Mouse (Mus musculus) CH12.LX (cell line): ENCODE results near the gene Map4k3. TPM values are rescaled to one million over a fixed set of nuclear protein-coding genes. Genes with fewer than 3 reads are reported as not detected.

ENCODE experiments used
- DNase-seq: peaks from one replicate; pipeline ENCODE4 v3.0.0-alpha.2; 2013; ENCODE audit errors: extremely low read depth
- H3K27ac ChIP-seq: 2 replicates; pipeline ENCODE4 v1.5.1; 2012; ENCODE audit warnings: low read depth, mild to moderate bottlenecking, control low read depth, moderate library complexity; ENCODE audit not compliant: insufficient read depth
- H3K27me3 ChIP-seq: replicated peaks from 2 replicates; pipeline ENCODE3; 2012; ENCODE audit warnings: inconsistent platforms
- H3K36me3 ChIP-seq, 2 experiments: replicated peaks in 1 of 2; 2 replicates each; pipeline versions ENCODE3 to v1.6.1; 2012; ENCODE audit warnings: inconsistent platforms in 1 of 2, low read length in 1 of 2, mild to moderate bottlenecking in 1 of 2, mixed read lengths in 1 of 2, moderate library complexity in 1 of 2; ENCODE audit not compliant: control insufficient read depth in 1 of 2, insufficient read depth in 1 of 2
- H3K4me1 ChIP-seq, 2 experiments: 2 replicates each; pipeline ENCODE4 v1.6.1; 2012; ENCODE audit warnings: inconsistent platforms in 1 of 2, moderate library complexity in 1 of 2; ENCODE audit not compliant: insufficient read depth in 2 of 2, control insufficient read depth in 1 of 2
- H3K4me2 ChIP-seq: 2 replicates; pipeline ENCODE4 v1.6.1; 2012; ENCODE audit warnings: low read depth, mild to moderate bottlenecking, control low read depth; ENCODE audit not compliant: poor library complexity, insufficient read depth, severe bottlenecking
- H3K4me3 ChIP-seq, 3 experiments: fragments of 150-350 bp in 1 of 3; sonication (generic) in 1 of 3; replicated peaks in 1 of 3; 2 replicates each; pipeline versions ENCODE3 to v1.5.1; 2011 to 2012; ENCODE audit warnings: low read depth in 2 of 3, low read length in 2 of 3, mild to moderate bottlenecking in 2 of 3, moderate library complexity in 2 of 3, control low read depth in 1 of 3, improper control_type of control experiment in 1 of 3, inconsistent platforms in 1 of 3, mixed read lengths in 1 of 3; ENCODE audit not compliant: poor library complexity in 1 of 3
- H3K79me2 ChIP-seq: replicated peaks from 2 replicates; pipeline ENCODE4 v1.6.1; 2012; ENCODE audit warnings: mild to moderate bottlenecking, moderate library complexity; ENCODE audit not compliant: control insufficient read depth, poor library complexity, insufficient read depth, severe bottlenecking; ENCODE audit errors: extremely low read depth
- H3K9ac ChIP-seq: 2 replicates; pipeline ENCODE4 v1.6.1; 2012; ENCODE audit warnings: low read depth, mild to moderate bottlenecking, control low read depth, moderate library complexity; ENCODE audit not compliant: insufficient read depth
- H3K9me3 ChIP-seq: replicated peaks from 2 replicates; pipeline ENCODE3; 2012; ENCODE audit warnings: low read length, inconsistent platforms, mixed read lengths
- BHLHE40 ChIP-seq: IDR thresholded peaks from 2 replicates; pipeline ENCODE4 v1.6.1; 2011; ENCODE audit warnings: mild to moderate bottlenecking, low read depth, low read length, improper control_type of control experiment
- CHD1 ChIP-seq: IDR thresholded peaks from 2 replicates; pipeline ENCODE4 v1.6.1; 2012; ENCODE audit warnings: low read depth, low read length, improper control_type of control experiment, inconsistent platforms
- CHD2 ChIP-seq: IDR thresholded peaks from 2 replicates; pipeline ENCODE4 v1.6.1; 2011; ENCODE audit warnings: low read length, improper control_type of control experiment
- EP300 ChIP-seq: IDR thresholded peaks from 2 replicates; pipeline ENCODE4 v1.6.1; 2011; ENCODE audit warnings: low read length, improper control_type of control experiment
- ETS1 ChIP-seq: conservative IDR thresholded peaks from 2 replicates; pipeline ENCODE4 v1.6.1; 2012; ENCODE audit warnings: low read depth, mild to moderate bottlenecking, inconsistent platforms, low read length, improper control_type of control experiment, moderate library complexity
- HCFC1 ChIP-seq: IDR thresholded peaks from 2 replicates; pipeline ENCODE4 v1.6.1; 2012; ENCODE audit warnings: low read depth, mild to moderate bottlenecking, inconsistent platforms, low read length, improper control_type of control experiment
- IRF4 ChIP-seq: IDR thresholded peaks from 2 replicates; pipeline ENCODE4 v1.6.1; 2014; ENCODE audit warnings: low read depth, mild to moderate bottlenecking, inconsistent platforms, low read length, improper control_type of control experiment
- JUN ChIP-seq: IDR thresholded peaks from 2 replicates; pipeline ENCODE4 v1.6.1; 2011; ENCODE audit warnings: low read depth, mild to moderate bottlenecking, low read length, improper control_type of control experiment, moderate library complexity; ENCODE audit not compliant: insufficient read depth
- JUND ChIP-seq: conservative IDR thresholded peaks from 2 replicates; pipeline ENCODE4 v1.6.1; 2011; ENCODE audit warnings: low read depth, low read length, improper control_type of control experiment
- MAFK ChIP-seq: IDR thresholded peaks from 2 replicates; pipeline ENCODE4 v1.6.1; 2011; ENCODE audit warnings: low read length, improper control_type of control experiment; ENCODE audit not compliant: insufficient replicate concordance
- MAX ChIP-seq: IDR thresholded peaks from 2 replicates; pipeline ENCODE4 v1.6.1; 2011; ENCODE audit warnings: low read length, improper control_type of control experiment
- MEF2A ChIP-seq: IDR thresholded peaks from 2 replicates; pipeline ENCODE4 v1.6.1; 2014; ENCODE audit warnings: low read depth, mild to moderate bottlenecking, inconsistent platforms, low read length, improper control_type of control experiment, borderline replicate concordance
- MYC ChIP-seq: IDR thresholded peaks from 2 replicates; pipeline ENCODE4 v1.6.1; 2011; ENCODE audit warnings: low read depth, mild to moderate bottlenecking, improper control_type of control experiment, low read length
- NELFE ChIP-seq: IDR thresholded peaks from 2 replicates; pipeline ENCODE4 v1.6.1; 2011; ENCODE audit warnings: low read depth, low read length, improper control_type of control experiment
- PAX5 ChIP-seq: IDR thresholded peaks from 2 replicates; pipeline ENCODE4 v1.6.1; 2012; ENCODE audit warnings: low read length, inconsistent platforms, mixed read lengths
- RAD21 ChIP-seq: IDR thresholded peaks from 2 replicates; pipeline ENCODE4 v1.6.1; 2011; ENCODE audit warnings: low read depth, mild to moderate bottlenecking, low read length, improper control_type of control experiment, moderate library complexity
- RCOR1 ChIP-seq: conservative IDR thresholded peaks from 2 replicates; pipeline ENCODE4 v1.6.1; 2012; ENCODE audit warnings: low read depth, mild to moderate bottlenecking, inconsistent platforms, low read length, improper control_type of control experiment
- SIN3A ChIP-seq: IDR thresholded peaks from 2 replicates; pipeline ENCODE4 v1.6.1; 2012; ENCODE audit warnings: low read length, improper control_type of control experiment, inconsistent platforms
- TBP ChIP-seq: conservative IDR thresholded peaks from 2 replicates; pipeline ENCODE4 v1.6.1; 2011; ENCODE audit warnings: low read depth, low read length, improper control_type of control experiment
- TCF12 ChIP-seq: IDR thresholded peaks from 2 replicates; pipeline ENCODE4 v1.6.1; 2014; ENCODE audit warnings: low read depth, mild to moderate bottlenecking, inconsistent platforms, low read length, improper control_type of control experiment
- USF2 ChIP-seq: conservative IDR thresholded peaks from 2 replicates; pipeline ENCODE4 v1.6.1; 2011; ENCODE audit warnings: low read depth, low read length, improper control_type of control experiment
- ZNF384 ChIP-seq: IDR thresholded peaks from 2 replicates; pipeline ENCODE4 v1.6.1; 2012; ENCODE audit warnings: low read depth, low read length, improper control_type of control experiment, inconsistent platforms
- dilution Hi-C: fragments of 300-500 bp; cut with MboI; formaldehyde crosslinking; loops from 2 replicates; pipeline ENCODE4 v1.14.3; 2020; ENCODE audit warnings: low sequenced_read_pairs; ENCODE audit not compliant: extremely low pct_unique_long_range_greater_than_20kb, extremely low pct_ligation_motif_present
- in situ Hi-C: fragments of 300-500 bp; cut with MboI; formaldehyde crosslinking; loops from 3 replicates; pipeline ENCODE4 v1.14.3; 2019; ENCODE audit warnings: low sequenced_read_pairs, low pct_ligation_motif_present, low pct_unique_long_range_greater_than_20kb, mixed read lengths
- polyA plus RNA-seq: library from polyadenylated mRNA; unstranded; fragments of >175 nt; gene quantifications from 2 replicates; pipeline ENCODE4 v1.2.1, GENCODE M21; 2012; ENCODE audit warnings: low read depth; ENCODE audit not compliant: insufficient read length
- total RNA-seq, 2 experiments: library from RNA; depleted of rRNA; stranded (reverse); fragments of 300-350 nt in 1 of 2; fragments of >200 nt in 1 of 2; gene quantifications; 2 replicates each; pipeline ENCODE4 v1.2.3; 2012 to 2014

Map4k3 gene
- total and polyA plus RNA-seq, 3 experiments = 2.7 to 4.3 (median 3.2) TPM

GRCm38 (mm10) chr17:80772545-80773453, 44.5 kb upstream of the Map4k3 start:
- DNase-seq = peak; percentile 77
- H3K27me3 ChIP-seq = peaks cover 85% of the 10 kb centered on the region
- no peak overlapping the region for H3K27ac ChIP-seq
- dilution Hi-C loops (no loop called here), in situ Hi-C loops (no loop called here)
- H3K4me2 ChIP-seq = no peak overlapping the region
- no peak for TF ChIP-seq NELFE
- peak; percentile 94 for TF ChIP-seq IRF4
- TF ChIP-seq JUN = peak; percentile 74; the same call in 1 of the 2 replicates
- TF ChIP-seq PAX5 = no peak
- TF ChIP-seq ETS1 = peak; percentile 76
- TF ChIP-seq HCFC1 = no peak
- TF ChIP-seq TBP = no peak
- TF ChIP-seq MAX = peak; percentile 43; the same call in 1 of the 2 replicates
- TF ChIP-seq MYC = peak; percentile 61; the same call in 1 of the 2 replicates
- peak; percentile 95 for TF ChIP-seq MAFK
- 0 out of 2 replicates have a peak, but pooled peaks have one; percentile 30 for TF ChIP-seq MEF2A
- peak; percentile 91 for TF ChIP-seq EP300
- TF ChIP-seq CHD2 = 0 out of 2 replicates have a peak, but pooled peaks have one; percentile 34
- peak; percentile 37; the same call in 1 of the 2 replicates for TF ChIP-seq ZNF384
- no peak for TF ChIP-seq USF2
- TF ChIP-seq RAD21 = no peak
- no peak for TF ChIP-seq CHD1
- peak; percentile 99 for TF ChIP-seq BHLHE40
- TF ChIP-seq RCOR1 = peak; percentile 91
- TF ChIP-seq JUND = peak; percentile 82
- peak; percentile 64; the same call in 1 of the 2 replicates for TF ChIP-seq SIN3A
- peak; percentile 49; the same call in 1 of the 2 replicates for TF ChIP-seq TCF12
- no peak overlapping the region for H3K9ac ChIP-seq
- H3K36me3 ChIP-seq = no peaks in the 10 kb centered on the region
- peaks cover 0 to 13% of the 10 kb centered on the region in 2 experiments; a peak in 2 of 4 replicates for H3K4me1 ChIP-seq
- H3K9me3 ChIP-seq = peaks cover 39% of the 10 kb centered on the region
- no peak overlapping the region for H3K4me3 ChIP-seq
- no peaks in the 10 kb centered on the region for H3K79me2 ChIP-seq
